ENCODE assay signal across 10 mouse cellular contexts in genomic region chr17:56502526-56502925, GRCm38 (mm10). TPM values are rescaled to one million over a fixed set of nuclear protein-coding genes. Genes with fewer than 3 reads are reported as not detected.
DNase-seq lines count a peak whose midpoint lies in the region; ATAC-seq lines count a peak whose summit lies in the region.
"Had no signal": no experiment of that assay in that cellular context is flagged by ENCODE, and none has a peak within 500 bp of the region (broad histone marks: within the 10 kb centered on the region; RNA-seq: fewer than 3 reads in every experiment).

No protein-coding gene starts in this region.

- no peaks in the 10 kb centered on the region for H3K27me3 ChIP-seq in neural tube, embryonic 11.5 days (ENCODE audit: control insufficient read depth, insufficient read depth, low read length)
- H3K27me3 ChIP-seq in forebrain, embryonic 12.5 days, result no peaks in the 10 kb centered on the region; the same call in 1 of the 2 replicates
- H3K27me3 ChIP-seq in midbrain, embryonic 15.5 days (replicated peaks), result no peaks in the 10 kb centered on the region
- H3K27me3 ChIP-seq: embryonic facial prominence, embryonic 12.5 days had no signal

- no peak overlapping the region for H3K4me3 ChIP-seq in neural tube, embryonic 11.5 days (ENCODE audit: low read depth, low read length)
- H3K4me3 ChIP-seq in forebrain, embryonic 12.5 days (replicated peaks), result no peak overlapping the region
- no peak overlapping the region for H3K4me3 ChIP-seq in midbrain, embryonic 15.5 days
- H3K4me3 ChIP-seq: embryonic facial prominence, embryonic 12.5 days had no signal

- no peaks in the 10 kb centered on the region for H3K36me3 ChIP-seq in neural tube, embryonic 11.5 days (ENCODE audit: control insufficient read depth, insufficient read depth, low read length)
- no peaks in the 10 kb centered on the region for H3K36me3 ChIP-seq in forebrain, embryonic 12.5 days (replicated peaks)
- no peaks in the 10 kb centered on the region for H3K36me3 ChIP-seq in midbrain, embryonic 15.5 days (replicated peaks)
- H3K36me3 ChIP-seq: embryonic facial prominence, embryonic 12.5 days had no signal

- no peak for ATAC-seq in CD4-positive, CD25-positive, alpha-beta regulatory T cell, adult 4 months
- ATAC-seq in neural tube, embryonic 11.5 days (ENCODE audit: insufficient read depth, low FRiP score, low TSS enrichment), result no peak; the same call in 1 of the 2 replicates
- peak; percentile 69; the same call in 1 of the 2 replicates for ATAC-seq in forebrain, embryonic 12.5 days (ENCODE audit: low FRiP score)
- ATAC-seq in midbrain, embryonic 15.5 days (replicated peaks), result peak; percentile 32

- WGBS in neural tube, embryonic 11.5 days, result 25% methylated on average over 9 of the region's 9 CpGs
- 32% methylated on average over 9 of the region's 9 CpGs for WGBS in forebrain, embryonic 12.5 days
- WGBS in midbrain, embryonic 15.5 days, result 25% methylated on average over 9 of the region's 9 CpGs

- no peak overlapping the region for H3K9ac ChIP-seq in neural tube, embryonic 11.5 days (ENCODE audit: low read length)
- H3K9ac ChIP-seq in forebrain, embryonic 12.5 days, result no peak overlapping the region
- no peak overlapping the region for H3K9ac ChIP-seq in midbrain, embryonic 15.5 days
- H3K9ac ChIP-seq: embryonic facial prominence, embryonic 12.5 days had no signal

- no peak overlapping the region for H3K27ac ChIP-seq in neural tube, embryonic 11.5 days (ENCODE audit: low read depth, low read length)
- peak overlapping the region; percentile 83 for H3K27ac ChIP-seq in forebrain, embryonic 12.5 days
- peak overlapping the region; percentile 59 for H3K27ac ChIP-seq in midbrain, embryonic 15.5 days
- H3K27ac ChIP-seq: embryonic facial prominence, embryonic 12.5 days had no signal

- no peak overlapping the region for H3K4me2 ChIP-seq in neural tube, embryonic 11.5 days (ENCODE audit: low read depth)
- H3K4me2 ChIP-seq in forebrain, embryonic 12.5 days, result no peak overlapping the region
- no peak overlapping the region for H3K4me2 ChIP-seq in midbrain, embryonic 15.5 days
- H3K4me2 ChIP-seq: embryonic facial prominence, embryonic 12.5 days had no signal

- peak; percentile 38 for DNase-seq in CD4-positive, CD25-positive, alpha-beta regulatory T cell, adult 2 months (ENCODE audit: low read depth, low spot score)
- peak; percentile 33 for DNase-seq in neural tube, embryonic 11.5 days (ENCODE audit: low spot score)
- no peak for DNase-seq in neural tube, embryonic 10.5 days (ENCODE audit: extremely low spot score, low spot score)
- DNase-seq in layer of hippocampus, adult 9-11 months, result peak; percentile 83
- DNase-seq in T-cell, adult 2 months (ENCODE audit: low spot score), result no peak

- peaks cover 3% of the 10 kb centered on the region; the same call in 1 of the 2 replicates for H3K4me1 ChIP-seq in neural tube, embryonic 11.5 days (ENCODE audit: control insufficient read depth, insufficient read depth, low read length)
- peaks cover 37% of the 10 kb centered on the region for H3K4me1 ChIP-seq in forebrain, embryonic 12.5 days
- H3K4me1 ChIP-seq in midbrain, embryonic 15.5 days, result peaks cover 17% of the 10 kb centered on the region

- no peaks in the 10 kb centered on the region for H3K9me3 ChIP-seq in neural tube, embryonic 11.5 days (ENCODE audit: control insufficient read depth, low read length)
- 0 out of 2 replicates have a peak, but pooled peaks cover 4% of the 10 kb centered on the region for H3K9me3 ChIP-seq in forebrain, embryonic 12.5 days
- no peaks in the 10 kb centered on the region for H3K9me3 ChIP-seq in midbrain, embryonic 15.5 days

RNA-seq across cellular contexts. Expression of gene Znrf4, which starts 9.7 kb away (rescaled TPM):
- polyA plus RNA-seq in CD4-positive, CD25-positive, alpha-beta regulatory T cell, adult 4 months (2017; shearing (Covaris generic)), result not detected
- polyA plus RNA-seq in neural tube, embryonic 11.5 days (2014; fragmentation: Nextera tagmentation; extraction: Ambion mirVana), result not detected in 2 replicates
- not detected in 2 replicates for polyA plus RNA-seq in forebrain, embryonic 12.5 days (2016; fragmentation: Nextera tagmentation; extraction: Ambion mirVana)
- not detected in 2 replicates for polyA plus RNA-seq in midbrain, embryonic 15.5 days (2015; fragmentation: Nextera tagmentation; extraction: Ambion mirVana)
- polyA plus RNA-seq: embryonic facial prominence, embryonic 12.5 days; small intestine, adult 2 months had no signal

RNA-seq across cellular contexts. Expression of gene Ptprs, which starts 26.2 kb away (rescaled TPM):
- polyA plus RNA-seq in CD4-positive, CD25-positive, alpha-beta regulatory T cell, adult 4 months (2017; shearing (Covaris generic)), result 1 to 10 TPM; 5.5 to 8.9 TPM
- polyA plus RNA-seq in neural tube, embryonic 11.5 days (2014; fragmentation: Nextera tagmentation; extraction: Ambion mirVana), result 164 and 174 TPM in 2 replicates
- polyA plus RNA-seq in forebrain, embryonic 12.5 days (2016; fragmentation: Nextera tagmentation; extraction: Ambion mirVana), result 330 and 331 TPM in 2 replicates
- 339 and 349 TPM in 2 replicates for polyA plus RNA-seq in midbrain, embryonic 15.5 days (2015; fragmentation: Nextera tagmentation; extraction: Ambion mirVana)

RNA-seq across cellular contexts. Expression of gene Gm20219, which starts 51.7 kb away (rescaled TPM):
- 1 to 10 TPM; 3.1 to 3.2 TPM for polyA plus RNA-seq in CD4-positive, CD25-positive, alpha-beta regulatory T cell, adult 4 months (2017; shearing (Covaris generic))
- 1.1 and 2.1 TPM in 2 replicates for polyA plus RNA-seq in neural tube, embryonic 11.5 days (2014; fragmentation: Nextera tagmentation; extraction: Ambion mirVana)
- polyA plus RNA-seq in forebrain, embryonic 12.5 days (2016; fragmentation: Nextera tagmentation; extraction: Ambion mirVana), result 0.87 and 1.4 TPM in 2 replicates
- 1.4 and 2.0 TPM in 2 replicates for polyA plus RNA-seq in midbrain, embryonic 15.5 days (2015; fragmentation: Nextera tagmentation; extraction: Ambion mirVana)

Comparison
In these comparisons a context has a peak if more than half of its experiments do, and no peak if none do; other contexts are left out.
1. DNase-seq: peak in CD4-positive, CD25-positive, alpha-beta regulatory T cell, adult 2 months (single experiment), neural tube, embryonic 11.5 days (single experiment) and layer of hippocampus, adult 9-11 months (single experiment); none in neural tube, embryonic 10.5 days (single experiment) and T-cell, adult 2 months (single experiment).
2. ATAC-seq: peak in forebrain, embryonic 12.5 days (single experiment) and midbrain, embryonic 15.5 days (single experiment); none in CD4-positive, CD25-positive, alpha-beta regulatory T cell, adult 4 months (single experiment) and neural tube, embryonic 11.5 days (single experiment).
3. RNA of gene Ptprs, which starts 26.2 kb away (polyA plus RNA-seq): 339 to 349 TPM in midbrain, embryonic 15.5 days, 330 to 331 TPM in forebrain, embryonic 12.5 days and 164 to 174 TPM in neural tube, embryonic 11.5 days; 5.5 to 8.9 TPM in CD4-positive, CD25-positive, alpha-beta regulatory T cell, adult 4 months; every median in the first group is over 10 times any median in the second.